Mouse (Mus musculus) right cerebral cortex, adult 18-20 months (tissue): ENCODE results near the gene Reps1.
A peak's percentile ranks its signal among the peaks of the same experiment; 100 is the strongest.
"Not testable (repeated sequence)": the region's sequence is repeated elsewhere in the genome, so short reads cannot be mapped to it uniquely, and the experiment has no call there.

Experiments used
- DNase-seq: peaks from one replicate; pipeline ENCODE4 v3.0.0; 2022; ENCODE audit warnings: mixed read lengths

Gene Reps1

DNA sequence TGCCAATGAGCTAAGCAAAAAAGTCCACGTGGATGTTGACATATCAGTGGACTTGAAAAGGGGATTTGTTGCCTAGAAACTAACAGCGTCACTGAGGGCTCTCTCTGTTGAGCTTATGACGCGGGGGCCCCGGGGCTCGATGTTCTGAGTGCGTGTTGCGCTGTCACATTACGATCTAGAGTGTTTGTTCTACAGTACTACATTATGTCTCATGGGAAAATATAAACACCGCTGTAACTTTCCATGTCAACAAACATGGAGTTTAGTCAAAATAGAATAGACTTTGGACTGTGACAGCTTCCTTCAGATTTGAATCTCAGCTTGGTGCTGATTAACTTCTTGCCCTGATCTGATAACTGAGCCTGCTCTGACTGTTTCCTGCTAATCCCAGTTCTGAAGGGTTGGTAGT lies 10.4 kb downstream of the Reps1 start:
- DNase-seq: no peak

DNA sequence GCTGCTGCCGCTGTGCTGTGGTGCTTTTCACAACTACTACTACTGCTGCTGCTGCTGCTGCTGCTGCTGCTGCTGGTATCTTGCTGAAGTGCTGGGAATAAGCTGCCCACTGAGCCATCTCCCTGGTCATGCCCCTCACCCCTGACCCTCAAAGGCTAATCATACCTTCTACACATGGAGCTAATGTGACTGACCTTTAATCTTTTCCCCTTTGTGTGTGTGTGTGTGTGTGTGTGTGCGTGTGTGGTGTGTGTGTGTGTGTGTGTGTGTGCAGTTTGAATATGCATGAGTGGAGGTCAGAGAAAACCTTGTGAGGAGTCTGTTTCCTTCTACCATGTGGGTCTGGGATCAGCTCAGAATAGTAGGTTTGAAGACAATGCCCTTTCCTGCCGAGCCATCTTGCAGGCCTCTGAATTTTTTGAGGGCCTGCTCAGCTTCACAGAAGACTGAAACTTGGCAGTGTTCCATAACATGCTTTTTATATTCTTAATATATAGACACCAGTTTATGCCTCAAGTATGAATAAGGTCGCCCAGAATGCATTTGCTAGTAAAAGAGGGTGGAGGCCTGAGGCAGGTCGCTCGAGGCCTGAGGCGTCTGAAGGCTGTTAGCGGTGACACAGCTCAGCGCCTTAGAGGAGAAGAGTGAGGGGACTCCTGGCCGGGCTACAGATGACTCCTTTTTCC lies 12.2 kb downstream of the Reps1 start:
- DNase-seq: no peak

GRCm38 (mm10) chr10:18068880-18069279 lies 13.2 kb downstream of the Reps1 start:
- DNase-seq: no peak

DNA sequence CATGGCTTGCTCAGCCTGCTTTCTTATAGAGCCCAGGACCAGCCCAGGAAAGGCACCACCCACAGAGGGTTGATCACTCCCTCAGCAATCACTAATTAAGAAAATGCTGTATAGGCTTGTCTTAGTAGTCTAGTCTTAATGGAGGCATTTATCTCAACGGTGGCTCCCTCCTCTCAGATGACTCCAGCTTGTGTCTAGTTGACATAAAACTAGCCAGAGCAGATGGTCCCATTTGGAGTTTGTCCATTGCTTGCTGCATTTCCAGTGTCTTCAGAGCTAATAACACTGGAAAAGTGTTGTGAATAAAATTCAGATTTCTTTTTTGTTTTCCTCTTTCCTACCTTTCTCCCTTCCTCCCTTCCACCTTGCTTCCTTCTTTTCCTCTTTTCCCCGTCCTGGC lies 13.9 kb downstream of the Reps1 start:
- no peak for DNase-seq

GRCm38 (mm10) chr10:18070144-18070543 lies 14.5 kb downstream of the Reps1 start:
- peak; percentile 86 for DNase-seq

GRCm38 (mm10) chr10:18070616-18071015 lies 15.0 kb downstream of the Reps1 start:
- DNase-seq: no peak

DNA sequence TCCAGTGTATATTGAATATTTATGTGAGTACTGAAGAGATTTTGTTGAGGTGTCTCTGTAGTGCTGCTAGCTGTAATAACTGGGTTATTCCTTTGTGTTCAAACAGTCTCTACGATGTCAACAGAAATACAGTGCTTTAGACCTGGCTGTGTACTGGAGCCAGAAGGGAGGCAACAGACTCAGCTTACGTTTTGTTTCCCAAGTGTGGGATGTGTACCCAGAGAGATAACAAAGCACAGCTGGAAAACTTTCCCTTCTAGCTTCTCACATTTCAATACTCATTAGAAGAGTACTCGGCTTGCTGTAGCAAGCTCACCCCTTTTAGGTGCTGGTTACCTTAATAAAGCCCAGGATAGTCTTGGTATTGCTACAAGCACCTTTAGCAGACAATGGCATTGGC lies 17.2 kb downstream of the Reps1 start:
- DNase-seq: no peak

DNA sequence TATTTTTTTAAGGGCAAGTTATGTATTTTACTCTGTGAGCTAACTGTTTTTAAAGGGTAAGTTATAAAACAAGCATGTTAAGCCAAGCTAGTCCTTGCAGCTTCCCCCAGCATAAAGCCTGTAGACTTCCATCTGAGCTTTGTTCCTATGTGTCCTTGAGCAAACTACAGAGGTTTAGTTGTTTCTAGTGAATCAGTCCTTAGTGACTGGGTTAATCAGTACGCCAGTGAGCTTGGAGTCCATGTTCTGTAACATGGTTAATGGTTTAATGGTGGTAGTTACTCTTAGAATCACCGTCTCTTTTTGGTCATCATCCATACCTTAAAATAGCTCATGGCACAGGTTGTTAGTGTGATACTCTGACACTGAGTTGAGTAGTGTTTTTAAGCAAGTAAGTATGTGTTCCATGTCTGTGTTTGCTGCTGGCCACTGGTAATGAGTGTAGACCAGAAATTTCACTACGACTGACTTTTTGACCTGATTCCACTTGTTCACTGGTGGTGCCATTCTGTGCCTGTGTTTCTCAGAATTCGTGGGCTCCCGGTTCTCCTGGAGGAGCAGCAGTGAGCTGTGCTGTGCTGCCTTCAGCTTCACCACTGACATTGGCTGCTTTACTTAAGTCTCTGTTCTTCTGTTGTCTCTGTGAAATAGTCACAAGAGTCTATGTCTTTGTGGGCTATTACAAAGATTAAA lies 18.9 kb downstream of the Reps1 start:
- no peak for DNase-seq

- no peak for DNase-seq
Measured at GRCm38 (mm10) chr10:18075845-18076244, 20.2 kb downstream of the Reps1 start.

GRCm38 (mm10) chr10:18081536-18081935 lies 25.9 kb downstream of the Reps1 start:
- DNase-seq: no peak

DNA sequence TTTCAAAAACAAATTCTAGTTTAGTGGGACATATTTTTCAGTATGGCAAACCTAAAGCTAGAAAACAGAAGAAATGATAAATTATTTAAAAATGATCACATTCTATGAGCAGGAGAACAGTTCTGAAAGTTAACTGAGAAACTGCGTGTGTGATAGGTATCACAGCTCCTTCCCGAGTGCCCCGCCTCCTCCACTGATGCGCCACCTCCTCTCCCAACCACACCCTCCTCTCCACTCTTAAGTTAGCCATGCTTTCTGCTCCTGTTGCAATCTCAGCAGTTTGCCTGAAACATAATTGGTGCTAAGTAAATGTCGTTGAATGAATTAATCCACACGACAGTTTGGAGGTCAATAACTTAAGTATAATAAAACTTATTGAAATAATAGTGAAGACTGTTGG lies 27.1 kb downstream of the Reps1 start:
- no peak for DNase-seq

DNA sequence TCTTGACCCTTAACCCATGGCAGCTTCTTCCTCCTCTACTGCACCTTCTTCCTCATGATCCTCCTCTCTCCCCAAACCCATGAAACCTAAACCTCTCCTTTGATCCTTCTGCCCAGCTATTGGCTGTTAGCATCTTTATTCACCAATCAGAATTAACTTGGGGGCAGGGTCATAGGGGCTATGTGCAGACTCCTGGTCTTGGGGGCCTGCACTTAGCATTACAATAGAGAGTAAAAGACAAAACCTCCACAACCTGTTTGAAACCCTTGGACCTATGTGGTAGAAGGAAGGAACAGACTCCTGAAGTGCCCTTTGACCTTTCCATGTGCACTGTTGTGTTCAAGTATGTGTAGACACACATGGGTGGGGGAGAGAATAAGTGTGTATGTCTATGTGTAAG lies 35.0 kb downstream of the Reps1 start:
- DNase-seq: no peak

DNA sequence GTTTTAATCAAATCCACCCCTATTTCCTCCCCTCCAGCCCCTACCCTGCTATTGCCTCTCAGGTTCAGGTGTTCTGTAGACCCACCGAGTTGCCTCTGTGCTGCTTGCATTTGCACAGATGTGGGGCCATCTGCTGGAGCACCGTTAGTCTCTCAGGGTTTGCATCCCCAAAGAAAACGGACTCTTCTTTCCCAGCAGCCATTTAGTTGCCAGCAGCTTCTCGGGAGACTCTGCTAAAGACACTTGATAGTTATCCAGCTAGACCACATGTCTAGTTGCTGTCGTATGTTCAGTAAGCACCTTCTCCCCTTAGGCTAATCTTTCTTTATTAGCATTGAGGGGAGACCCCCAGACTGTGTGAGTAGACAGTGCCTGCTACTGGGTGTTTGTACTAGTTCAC lies 46.5 kb downstream of the Reps1 start:
- DNase-seq: no peak

DNA sequence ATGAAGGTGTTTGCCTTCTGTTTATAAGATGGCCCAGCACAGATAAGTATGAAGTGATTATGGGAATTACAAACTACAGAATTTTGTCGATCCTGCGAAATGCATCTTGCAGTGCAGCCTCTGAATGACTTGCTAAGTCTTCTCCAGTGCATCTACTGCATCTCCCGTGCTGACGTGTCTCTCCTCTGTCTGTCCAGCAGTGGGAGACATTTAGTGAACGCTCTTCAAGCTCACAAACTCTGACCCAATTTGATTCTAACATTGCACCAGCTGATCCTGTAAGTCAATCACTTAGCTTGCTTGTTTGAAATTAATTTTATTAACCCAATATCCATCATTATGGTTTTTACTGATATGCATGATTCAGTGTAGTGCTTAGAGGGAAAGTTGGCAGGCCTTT lies 51.8 kb downstream of the Reps1 start:
- DNase-seq: no peak

- no peak for DNase-seq
Measured at GRCm38 (mm10) chr10:18110940-18111339, 55.3 kb downstream of the Reps1 start.

DNA sequence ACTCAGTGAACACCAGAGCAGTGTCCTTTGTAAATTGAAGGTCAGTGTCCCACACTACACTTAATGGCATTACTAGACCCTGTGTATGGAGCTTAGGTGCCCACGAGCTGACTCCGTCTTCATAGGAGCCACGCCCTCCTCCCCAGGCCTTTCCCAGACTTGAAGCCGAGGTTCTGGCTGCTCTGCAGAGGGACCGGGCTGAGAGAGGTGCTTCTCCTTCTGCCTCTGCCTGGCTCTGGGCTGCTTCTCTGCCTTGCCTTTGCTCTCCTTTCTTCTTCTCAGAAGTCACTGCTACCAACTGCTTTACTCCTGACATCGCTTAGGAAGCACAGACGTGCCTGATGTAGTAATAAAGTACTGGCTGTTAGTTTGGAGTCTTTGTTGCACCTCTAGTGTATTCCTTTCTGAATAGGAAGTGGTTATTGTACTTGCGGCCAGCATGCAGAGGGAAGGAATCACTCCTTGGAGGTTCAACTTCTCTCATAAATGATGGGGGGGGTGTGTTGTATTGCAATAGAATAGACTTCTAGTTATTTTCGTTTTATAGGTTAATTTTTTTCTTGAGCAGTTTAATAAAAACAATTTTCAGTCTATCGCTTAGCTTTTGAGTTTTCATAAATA lies 57.9 kb downstream of the Reps1 start:
- no peak for DNase-seq

DNA sequence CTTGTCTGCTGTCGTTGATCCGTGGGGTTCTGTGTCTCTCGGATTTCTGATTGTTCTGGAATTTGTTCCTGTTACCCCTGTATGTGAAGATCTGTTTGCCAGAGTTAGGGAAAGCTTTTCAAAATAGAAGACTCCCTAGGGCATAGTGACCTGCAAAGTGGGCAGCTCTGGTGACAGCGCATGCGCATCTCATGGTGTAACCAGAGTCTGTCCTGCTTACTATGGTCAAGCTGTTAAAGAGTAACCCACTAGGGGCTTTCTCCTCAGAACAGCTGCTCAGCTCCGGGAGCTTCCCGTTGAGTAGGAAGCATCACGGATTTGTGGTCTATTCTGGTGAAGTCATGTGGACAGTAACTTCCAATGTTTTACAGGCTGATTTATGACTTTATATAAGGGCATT lies 62.7 kb downstream of the Reps1 start:
- no peak for DNase-seq

GRCm38 (mm10) chr10:18130276-18130675 lies 74.6 kb downstream of the Reps1 start:
- no peak for DNase-seq

DNA sequence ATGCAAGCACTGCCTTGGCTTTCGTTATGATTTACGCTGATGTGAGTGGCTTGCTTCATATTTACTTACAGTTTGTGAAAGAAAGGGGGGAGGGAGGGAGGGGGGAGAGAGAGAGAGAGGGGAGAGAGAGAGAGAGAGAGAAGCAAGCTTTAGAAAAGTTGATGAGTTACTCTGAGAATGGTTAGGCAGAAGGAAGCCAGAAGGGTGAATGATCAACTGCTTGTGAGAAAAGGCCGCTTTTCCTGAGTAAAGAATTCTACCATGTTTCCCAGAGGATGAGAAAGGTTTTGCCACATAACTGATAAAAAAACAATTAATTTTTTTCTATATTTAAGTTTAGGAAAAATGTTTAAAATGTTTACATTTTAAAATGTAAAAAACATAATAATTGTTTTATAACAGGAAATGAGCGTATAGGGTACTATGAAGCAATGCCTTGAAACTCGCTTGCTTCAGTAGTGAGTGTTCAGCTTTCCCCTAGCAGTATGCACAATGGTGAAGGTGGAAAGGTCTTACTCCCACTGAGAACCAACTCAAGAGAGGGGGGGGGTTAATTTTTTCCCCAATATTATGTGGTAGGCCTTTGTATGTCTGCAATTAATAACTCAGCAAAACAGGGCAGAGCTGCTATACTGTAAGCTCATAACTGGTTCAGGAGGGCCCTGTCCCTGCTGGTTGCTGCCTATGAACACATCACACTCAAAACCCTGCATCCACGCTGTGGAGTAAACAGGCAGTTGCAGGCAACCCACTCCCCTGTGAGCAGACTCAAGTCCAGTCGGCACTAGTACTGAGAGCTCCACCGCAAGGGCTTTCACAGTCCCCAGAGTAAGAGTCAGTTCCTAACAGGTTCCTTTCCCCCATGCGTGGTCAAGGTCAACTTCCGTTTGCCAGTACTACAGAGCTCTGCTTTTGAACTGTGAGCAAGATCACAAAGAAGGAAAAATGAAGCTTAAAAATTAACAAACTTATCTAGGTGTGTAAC lies 76.3 kb downstream of the Reps1 start:
- no peak for DNase-seq

DNA sequence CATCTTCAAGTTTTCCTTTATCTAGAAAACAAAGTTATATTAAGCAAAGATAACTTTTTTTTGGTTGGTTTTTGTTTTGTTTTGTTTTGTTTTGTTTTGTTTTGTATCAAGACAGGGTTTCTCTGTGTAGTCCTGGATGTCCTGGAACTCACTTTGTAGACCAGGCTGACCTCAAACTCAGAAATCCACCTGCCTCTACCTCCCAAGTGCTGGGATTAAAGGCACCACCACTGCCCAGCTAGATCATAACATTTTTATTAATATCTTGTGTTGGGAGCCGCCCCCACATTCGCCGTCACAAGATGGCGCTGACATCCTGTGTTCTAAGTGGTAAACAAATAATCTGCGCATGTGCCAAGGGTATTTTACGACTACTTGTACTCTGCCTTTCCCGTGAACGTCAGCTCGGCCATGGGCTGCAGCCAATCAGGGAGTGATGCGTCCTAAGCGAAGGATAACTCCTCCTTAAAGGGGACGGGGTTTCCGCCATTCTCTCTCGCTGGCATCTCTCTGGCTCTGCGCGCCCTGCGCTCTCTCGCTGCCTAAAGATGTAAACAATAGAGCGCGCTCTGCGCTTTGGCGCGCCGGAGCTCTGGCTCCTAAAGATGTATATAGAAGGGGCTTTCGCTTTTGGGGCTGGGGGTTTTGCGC lies 83.3 kb downstream of the Reps1 start:
- DNase-seq: not testable (repeated sequence)

GRCm38 (mm10) chr10:18139615-18140014 lies 84.0 kb downstream of the Reps1 start:
- no peak for DNase-seq

DNA sequence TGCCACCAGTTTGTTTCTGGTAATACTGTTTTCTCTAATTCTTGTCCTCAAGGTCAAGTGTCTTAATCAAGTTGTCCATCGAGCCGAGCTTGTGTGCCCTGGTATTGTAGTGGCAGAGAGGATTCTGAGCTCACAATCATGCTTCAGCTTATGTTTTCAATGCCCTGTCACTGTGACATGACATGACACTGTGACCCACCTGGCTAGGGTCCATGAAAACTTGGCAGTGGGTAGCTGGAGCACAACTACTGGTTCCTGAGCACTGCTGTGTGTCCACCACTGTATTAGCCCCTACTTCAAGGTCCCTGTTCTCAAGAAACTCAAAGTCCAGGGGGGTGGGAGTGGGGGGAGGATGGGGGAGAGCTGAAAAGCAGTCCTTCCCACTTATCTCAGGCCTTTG lies 85.7 kb downstream of the Reps1 start:
- no peak for DNase-seq

DNA sequence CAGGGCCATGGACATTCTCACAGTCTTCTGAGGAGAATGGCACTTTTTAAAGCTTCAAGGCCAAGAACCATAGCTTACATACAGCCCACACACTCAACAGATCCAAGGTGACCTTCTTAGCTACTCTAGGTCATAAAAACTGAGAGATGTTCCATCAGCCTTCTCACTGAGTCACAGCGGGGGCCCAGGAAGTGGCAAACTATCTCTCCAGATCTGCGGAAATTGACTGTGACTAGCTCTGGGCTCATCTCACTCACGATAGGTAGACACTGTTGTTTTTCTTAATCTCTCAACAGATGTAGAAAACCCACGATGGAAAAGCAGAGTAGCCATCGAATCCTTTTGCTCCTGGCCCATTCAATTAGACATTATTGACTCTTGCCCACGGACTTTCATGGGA lies 86.6 kb downstream of the Reps1 start:
- DNase-seq: no peak
